Mouse (Mus musculus) cerebellum, postnatal 25 days (tissue): Measurements from ENCODE around the gene Bend5.

ENCODE experiments used
- DNase-seq, 2 experiments: peaks; one replicate each; pipeline ENCODE4 v3.0.0; 2021; ENCODE audit warnings: mixed read lengths in 2 of 2

Gene Bend5

DNA sequence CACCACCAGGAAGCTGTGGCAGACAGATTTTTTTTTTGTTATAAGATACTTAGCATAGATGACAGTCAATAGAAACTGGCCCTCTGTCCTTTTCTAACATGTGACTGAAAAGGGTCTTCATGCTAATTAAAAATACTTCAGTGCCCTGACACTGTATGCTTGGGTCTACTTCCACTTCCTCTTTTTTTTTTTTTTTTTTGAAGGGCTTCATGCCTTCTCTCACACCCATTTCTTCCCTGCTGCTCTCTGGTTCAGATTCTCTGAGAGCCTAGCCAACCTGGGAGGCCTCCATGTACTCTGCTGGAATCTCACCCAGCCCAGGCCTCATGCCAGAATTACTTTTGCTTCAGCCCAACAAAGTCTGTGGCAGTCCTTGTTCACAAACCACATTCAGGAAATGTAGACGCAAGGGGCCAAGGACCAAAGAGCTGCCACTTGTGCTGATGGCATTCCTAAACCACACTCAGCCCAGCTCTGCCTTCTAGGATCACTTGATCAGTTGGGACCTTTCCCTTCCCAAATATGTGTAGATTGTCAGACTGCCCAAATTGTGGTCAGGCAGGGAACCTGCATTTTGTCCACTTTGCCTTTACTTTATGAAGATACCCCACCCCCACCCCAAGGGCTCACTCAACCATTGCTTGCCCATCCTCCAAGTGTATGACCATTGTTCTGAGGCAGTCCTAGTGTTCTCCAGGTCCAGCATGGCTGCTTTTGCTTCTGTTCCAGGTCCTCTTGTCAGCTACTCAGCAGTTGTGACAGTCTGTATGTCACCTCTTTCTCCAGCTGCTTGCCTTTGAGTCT is 27.8 kb downstream of the Bend5 start:
- peak in 1 of 2 experiments; percentile 8 for DNase-seq

DNA sequence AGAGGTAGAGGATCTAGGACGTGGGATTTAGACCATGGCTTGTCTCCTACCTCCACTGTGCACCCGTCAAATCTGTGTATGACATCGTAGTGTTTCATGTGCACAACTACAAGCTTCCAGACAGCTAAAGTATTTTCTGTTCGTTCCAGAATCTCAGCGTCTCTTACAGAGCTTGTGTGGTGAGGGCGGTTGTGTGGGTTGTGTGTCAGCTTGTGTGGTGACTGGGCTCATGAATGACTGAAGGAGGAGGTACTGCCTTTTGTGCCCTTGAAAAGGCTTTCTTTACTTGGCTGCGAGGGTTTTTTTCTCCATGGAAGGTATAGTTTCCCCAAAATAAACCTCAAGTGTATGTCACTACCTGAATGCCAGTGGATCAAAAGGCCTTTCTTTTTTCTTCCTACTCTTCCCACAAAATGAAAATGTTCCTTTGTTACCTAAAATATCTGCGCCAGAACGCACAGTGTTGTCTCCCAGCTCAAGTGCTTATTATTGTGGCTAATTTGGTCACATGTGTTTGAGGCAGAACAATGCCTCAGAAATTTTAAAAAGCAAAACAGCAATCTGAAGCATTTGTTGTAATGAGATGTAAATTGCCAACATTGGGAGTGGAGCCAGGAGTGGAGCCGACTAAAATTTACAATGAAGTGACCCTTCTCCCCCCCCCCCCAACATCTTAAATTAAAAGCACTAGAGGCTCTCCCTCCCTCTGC is 29.3 kb downstream of the Bend5 start:
- DNase-seq, result no peak

DNA sequence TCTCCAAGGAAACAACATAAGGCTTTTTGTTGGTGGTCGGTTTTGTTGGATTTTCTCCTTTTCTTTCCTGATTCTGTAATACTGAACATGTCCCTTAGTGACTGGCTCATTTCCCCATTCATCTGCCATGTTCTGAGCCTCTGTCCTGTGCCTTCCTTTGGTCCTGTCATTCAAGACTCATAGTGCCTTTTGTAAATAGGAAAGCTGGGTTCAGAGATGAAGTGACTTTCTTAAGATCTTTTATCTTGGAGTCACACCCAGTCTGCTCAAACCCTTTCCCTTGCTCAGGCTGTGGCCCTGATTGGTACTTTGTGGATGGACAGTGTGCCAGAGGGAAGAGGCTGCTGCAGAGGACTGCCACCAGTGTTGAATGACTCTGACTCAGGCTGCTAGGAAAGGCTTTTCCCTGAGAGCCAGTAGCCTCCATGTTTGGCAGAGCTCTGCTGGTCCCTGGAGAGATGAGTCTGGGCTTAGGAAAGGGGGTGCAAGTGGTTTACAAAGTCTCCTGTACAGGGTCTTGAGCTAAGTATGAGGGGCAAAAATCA is 29.9 kb downstream of the Bend5 start:
- DNase-seq, result no peak

- no peak for DNase-seq
These were observed 33.1 kb downstream of the Bend5 start for GRCm38 (mm10) chr4:111447918-111448317.

DNA sequence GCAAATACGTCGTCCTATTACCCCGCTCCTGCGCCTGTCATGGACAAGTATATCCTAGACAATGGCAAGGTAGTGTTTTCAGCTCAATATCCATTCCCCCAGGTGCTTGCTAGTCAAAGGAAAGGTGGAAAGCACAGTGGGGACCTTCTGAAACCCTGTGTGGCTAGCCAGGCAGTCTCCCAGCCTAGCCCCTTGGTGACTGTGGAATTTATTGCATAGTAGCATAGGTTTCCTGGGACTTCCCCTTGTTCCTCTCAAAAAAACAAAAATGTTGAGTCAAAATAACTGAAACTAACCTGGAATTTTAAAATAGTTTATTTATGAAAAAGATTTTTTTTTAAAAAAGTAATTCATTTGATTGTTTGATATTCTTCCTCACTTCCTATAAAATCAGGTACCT is 33.8 kb downstream of the Bend5 start:
- no peak for DNase-seq

DNA sequence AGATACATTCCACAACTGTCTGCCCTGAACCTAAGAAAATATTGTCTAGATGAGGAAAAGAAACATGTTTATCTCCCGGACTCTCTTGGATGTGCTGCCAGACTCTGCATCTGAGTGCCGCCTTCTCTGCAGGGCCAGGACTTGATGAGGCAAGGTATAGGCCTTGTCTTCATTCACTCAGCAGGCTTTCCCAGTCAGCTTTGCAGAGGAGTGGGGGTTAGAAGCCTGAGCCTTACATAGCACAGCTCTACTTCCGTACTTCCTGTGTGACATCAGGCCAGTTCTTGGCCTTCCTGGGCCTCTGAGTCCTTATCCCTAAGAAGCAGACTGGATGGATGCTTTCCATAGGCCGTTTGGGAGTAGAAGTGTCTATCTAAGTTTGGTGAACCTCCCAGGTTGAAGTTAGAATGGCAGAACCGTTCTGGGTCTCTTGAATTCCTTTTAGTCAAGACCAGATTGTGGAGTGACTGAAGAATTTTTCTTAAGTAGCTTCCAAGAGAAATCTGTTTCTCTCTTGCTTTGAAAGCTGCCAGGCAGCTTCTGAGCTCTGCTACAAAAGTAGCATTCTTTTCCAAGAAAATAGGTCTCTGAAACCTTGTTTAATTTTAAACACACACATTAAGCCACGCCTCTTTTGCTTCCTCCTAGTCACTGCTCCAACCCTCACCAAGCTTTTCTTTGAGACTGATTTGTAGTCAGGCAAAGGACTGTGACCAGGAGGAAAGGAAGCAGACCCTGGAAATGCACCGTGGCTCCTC is 34.8 kb downstream of the Bend5 start:
- no peak for DNase-seq

DNA sequence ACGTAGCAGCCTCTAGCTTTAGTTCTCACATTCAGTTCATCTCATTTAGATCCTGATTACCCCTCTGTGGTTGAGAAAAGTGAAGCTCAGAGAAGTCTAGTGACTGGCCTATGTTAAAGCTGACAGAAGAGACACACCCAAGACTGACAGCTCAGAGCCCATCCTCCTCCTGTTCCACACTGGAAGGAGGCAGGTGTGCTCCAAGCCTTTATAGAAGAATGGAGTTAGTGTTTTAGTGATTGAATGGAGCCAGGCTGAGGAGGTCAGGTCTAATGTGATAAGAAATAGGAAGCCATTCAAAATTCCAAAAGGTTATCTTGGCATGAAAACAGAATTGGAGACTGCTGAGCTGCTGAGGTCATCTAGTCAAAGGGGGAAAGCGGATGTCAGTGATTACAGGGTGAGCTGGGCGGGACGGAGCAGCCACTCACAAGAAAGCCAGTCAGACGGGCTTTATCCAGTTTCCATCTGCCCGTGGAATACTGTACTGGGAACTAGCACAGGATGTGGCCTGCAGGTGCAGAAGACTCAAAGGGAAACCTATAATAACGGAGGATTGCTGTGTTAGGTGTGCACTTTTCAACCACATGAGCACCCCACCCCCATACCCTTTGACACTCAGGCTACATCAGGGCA is 36.6 kb downstream of the Bend5 start:
- no peak for DNase-seq

DNA sequence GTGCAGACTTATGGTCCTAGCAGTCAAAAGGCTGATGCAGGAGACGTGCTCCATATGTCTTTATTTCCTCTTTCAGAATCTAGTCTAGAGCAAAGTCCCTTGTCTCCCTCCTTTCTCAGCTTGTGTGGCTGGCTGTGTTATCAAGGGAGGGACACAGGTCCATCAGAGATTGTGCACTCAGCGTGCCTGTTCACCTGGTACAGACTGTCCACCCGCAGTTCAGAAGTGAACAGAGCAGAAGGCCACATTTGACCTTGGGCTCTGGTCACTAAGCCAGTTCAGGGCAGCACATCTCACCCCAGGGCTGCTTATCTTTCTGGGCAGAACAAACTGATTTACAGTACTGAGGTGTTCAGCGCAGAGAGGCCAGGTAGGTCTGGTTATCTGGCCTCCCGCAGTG is 37.4 kb downstream of the Bend5 start:
- no peak for DNase-seq

- DNase-seq, result no peak
These were observed 38.5 kb downstream of the Bend5 start for GRCm38 (mm10) chr4:111453275-111453674.

- DNase-seq, result no peak
These were observed 40.8 kb downstream of the Bend5 start for GRCm38 (mm10) chr4:111455621-111456020.

- no peak for DNase-seq
These were observed 42.8 kb downstream of the Bend5 start for GRCm38 (mm10) chr4:111457568-111457967.

- DNase-seq, result no peak
These were observed 52.5 kb downstream of the Bend5 start for GRCm38 (mm10) chr4:111467293-111467773.

DNA sequence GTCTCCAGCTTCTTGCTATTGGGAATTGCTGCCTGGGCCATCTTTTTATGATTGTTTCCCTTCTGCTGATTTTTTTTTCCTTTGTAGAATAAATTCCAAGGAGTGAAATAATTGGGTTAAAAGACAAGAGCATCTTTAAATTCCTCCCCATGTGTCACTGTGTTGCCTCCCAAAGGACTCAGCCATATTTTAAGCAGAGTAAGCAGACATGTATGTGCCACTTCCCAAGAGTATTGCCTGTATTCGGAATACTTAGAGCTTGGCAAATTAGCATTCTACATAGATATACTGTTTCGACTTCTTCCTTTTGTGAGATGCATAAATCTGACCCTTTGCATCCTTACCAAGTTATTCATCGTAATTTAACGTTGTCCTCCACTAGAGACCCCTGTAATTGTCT is 53.0 kb downstream of the Bend5 start:
- DNase-seq, result no peak

- no peak for DNase-seq
These were observed 55.0 kb downstream of the Bend5 start for GRCm38 (mm10) chr4:111469847-111470246.

DNA sequence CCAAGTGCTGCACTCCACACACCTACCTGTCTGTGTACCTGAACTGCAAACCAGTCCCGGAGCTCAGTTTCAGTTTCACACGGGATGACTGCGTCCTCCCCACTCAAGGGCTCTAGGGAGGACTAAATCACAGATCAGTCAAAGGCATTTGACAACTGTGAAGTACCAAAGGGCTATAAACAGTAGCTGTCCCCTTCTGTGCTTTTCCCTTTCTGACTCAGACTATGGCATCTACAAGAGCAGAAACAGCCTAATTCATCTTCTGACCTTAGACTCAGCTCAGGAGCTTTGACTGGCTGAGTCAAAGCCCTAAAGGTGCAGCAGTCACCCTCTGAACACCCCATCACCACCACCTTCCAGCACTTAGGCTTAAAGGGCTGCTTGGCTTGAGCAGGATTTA is 56.9 kb downstream of the Bend5 start:
- DNase-seq, result no peak

DNA sequence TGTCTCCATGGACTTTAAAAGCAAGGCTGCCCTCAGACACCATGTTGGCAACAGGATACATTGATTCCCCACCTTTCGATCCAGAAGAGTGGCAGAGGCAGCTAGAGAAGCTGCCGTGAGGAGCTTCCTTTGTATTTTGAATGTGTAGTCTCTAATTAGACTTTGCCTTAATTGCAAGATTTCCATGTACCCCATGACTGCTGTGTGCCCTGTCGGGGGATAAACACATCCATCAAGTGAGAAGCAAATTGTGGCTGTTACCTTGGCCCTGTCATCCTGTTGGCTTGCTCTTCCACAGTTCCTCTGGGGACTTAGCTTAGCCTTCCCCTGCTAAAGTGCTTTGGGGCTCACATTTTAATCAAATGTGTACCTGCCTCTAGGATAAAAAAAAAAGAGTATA is 57.7 kb downstream of the Bend5 start:
- no peak for DNase-seq

DNA sequence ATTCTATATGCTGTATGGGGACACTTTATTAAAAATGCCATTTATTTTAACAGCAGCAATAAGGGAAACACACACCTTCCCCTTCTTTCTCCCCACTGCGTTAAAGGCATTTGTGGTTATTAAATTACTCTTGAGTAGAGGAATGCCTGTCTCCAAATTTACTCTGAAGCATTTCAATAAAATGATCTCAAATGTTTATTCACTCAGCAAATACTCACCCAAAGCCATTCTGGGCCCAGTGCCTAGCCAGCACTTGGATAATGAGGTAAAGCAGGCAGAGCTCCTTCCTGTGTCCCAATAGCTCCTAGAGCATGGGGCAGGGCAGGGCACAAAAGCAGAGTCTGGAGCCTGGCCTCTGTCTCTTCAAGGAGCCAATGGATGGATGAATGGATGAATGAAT is 58.2 kb downstream of the Bend5 start:
- DNase-seq, result no peak

DNA sequence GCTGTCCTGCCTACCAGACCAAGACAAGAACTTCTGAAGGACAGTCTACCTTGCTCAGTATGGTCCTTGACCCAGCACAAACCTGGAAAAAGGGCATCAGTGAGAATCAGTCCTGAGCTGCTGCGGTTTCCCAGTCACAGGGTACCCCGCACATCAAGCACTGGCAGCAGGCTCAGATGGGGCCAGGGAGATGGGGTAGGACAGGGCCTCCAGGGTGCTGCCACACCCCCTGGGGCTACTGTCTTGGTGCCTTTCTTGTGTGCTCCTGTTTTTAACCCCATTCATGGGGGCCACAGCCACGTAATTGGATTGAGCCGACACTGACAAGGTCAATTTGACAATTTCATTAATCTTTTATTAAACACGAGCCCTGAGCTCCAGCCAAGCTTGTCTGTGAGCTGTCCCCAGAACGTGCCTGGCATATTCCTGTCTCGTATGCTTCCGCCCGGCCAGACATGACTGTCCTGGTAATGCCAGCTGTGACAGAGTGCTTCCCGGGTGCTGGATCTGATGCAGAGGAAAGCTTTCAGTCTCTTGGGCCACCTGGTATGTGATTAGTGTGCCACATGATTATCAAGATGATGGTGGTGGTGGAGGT is 60.7 kb downstream of the Bend5 start:
- DNase-seq, result no peak

DNA sequence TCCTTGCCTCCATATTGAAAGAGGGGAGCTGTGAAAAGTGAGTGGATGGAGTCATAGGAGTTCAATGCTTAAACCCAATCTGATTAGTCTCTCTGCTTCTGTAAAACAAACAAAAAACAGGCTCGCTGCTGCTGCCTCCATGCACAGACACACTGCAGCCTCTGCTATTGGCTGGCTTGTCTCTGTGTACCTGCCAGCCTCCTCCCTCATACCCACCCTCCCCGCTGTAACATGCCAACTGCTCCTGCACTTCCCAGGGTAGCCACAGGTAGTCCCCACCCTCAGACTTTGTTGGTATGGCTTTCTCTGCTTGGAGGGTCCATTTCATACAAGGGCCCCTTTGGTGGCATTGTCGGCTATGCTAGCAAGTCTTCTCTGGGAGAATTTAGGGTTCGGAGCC is 62.7 kb downstream of the Bend5 start:
- DNase-seq, result no peak

GRCm38 (mm10) chr4:111483499-111483898 is 68.7 kb downstream of the Bend5 start:
- DNase-seq, result no peak

- DNase-seq, result no peak
These were observed 70.4 kb downstream of the Bend5 start for GRCm38 (mm10) chr4:111485189-111485588.

DNA sequence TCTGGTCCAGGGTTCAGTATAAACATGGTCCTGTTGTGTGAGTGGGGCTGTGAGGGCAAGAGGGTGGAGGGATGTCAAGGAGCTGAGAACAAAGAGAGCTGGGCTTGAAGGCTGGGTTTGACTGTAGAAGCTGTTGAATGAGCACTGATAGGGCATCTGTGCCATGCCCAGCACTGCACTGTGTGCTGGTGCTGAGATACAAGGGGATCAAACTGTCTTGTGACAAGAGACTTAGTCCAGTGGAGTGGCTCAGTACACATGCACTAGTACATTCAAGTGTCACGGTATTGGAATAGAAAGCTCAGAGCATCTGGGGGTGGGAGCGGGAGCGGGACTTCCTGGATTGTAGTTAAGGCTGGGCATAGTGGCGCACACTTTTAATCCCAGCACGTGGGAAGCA is 71.4 kb downstream of the Bend5 start:
- DNase-seq, result no peak
